Comparison of ENCODE assay signal across 17 mouse cellular contexts in the genomic region with DNA sequence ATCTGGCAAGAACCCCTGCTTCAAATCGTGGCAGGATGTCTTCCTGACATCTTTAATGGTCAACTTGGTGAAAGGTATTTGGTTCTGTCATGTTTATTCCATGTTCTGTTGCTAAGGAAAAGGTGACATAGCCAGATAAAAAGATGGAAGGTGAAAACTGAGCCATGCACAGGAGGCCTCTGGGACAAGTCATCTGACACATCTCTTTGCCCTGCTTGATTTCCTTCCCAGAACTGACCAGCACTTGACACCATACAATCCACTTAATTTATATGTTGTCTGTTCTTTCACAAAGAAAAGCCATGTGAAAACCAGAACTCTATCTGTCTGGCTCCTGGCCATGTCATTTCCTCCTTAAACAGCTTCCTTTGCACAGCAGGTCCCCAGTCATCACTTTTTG.
DNase-seq lines count a peak whose midpoint lies in the region; ATAC-seq lines count a peak whose summit lies in the region.
"Had no signal": no experiment of that assay in that cellular context is flagged by ENCODE, and none has a peak within 500 bp of the region (broad histone marks: within the 10 kb centered on the region; RNA-seq: fewer than 3 reads in every experiment).

No protein-coding gene starts in this region.

- H3K9ac ChIP-seq in heart, embryonic 11.5 days (ENCODE audit: low read depth, low read length): no peak overlapping the region
- no peak overlapping the region for H3K9ac ChIP-seq in forebrain, embryonic 13.5 days
- H3K9ac ChIP-seq: liver, embryonic 12.5 days; neural tube, embryonic 13.5 days had no signal

- no peak overlapping the region for H3K4me3 ChIP-seq in heart, embryonic 10.5 days
- no peak overlapping the region for H3K4me3 ChIP-seq in heart, embryonic 11.5 days (ENCODE audit: low read depth, low read length)
- no peak overlapping the region for H3K4me3 ChIP-seq in forebrain, embryonic 13.5 days
- H3K4me3 ChIP-seq: liver, embryonic 12.5 days; neural tube, embryonic 13.5 days had no signal

- DNase-seq in heart, adult 18-20 months: peak; percentile 50 to 73
- DNase-seq in heart, embryonic 10.5 days (ENCODE audit: low spot score): no peak
- peak; percentile 40 for DNase-seq in heart, postnatal 4 days
- DNase-seq in kidney, postnatal 14 days: peak; percentile 75
- no peak for DNase-seq in natural killer cell, adult 2 months (ENCODE audit: low spot score in 2 of 2)
- DNase-seq: B cell, adult 2 months; cerebellum, postnatal 36 days; lung, postnatal 10 days; retina, postnatal 1 day; thymus, adult 2 months had no signal

- no peaks in the 10 kb centered on the region for H3K9me3 ChIP-seq in heart, embryonic 10.5 days
- H3K9me3 ChIP-seq in heart, embryonic 11.5 days (replicated peaks; ENCODE audit: control insufficient read depth, low read length): no peaks in the 10 kb centered on the region
- H3K9me3 ChIP-seq in forebrain, embryonic 13.5 days (replicated peaks): peaks cover 5% of the 10 kb centered on the region; the same call in 1 of the 2 replicates
- H3K9me3 ChIP-seq: liver, embryonic 12.5 days; neural tube, embryonic 13.5 days had no signal

- H3K27me3 ChIP-seq in heart, embryonic 10.5 days (ENCODE audit: insufficient read depth, poor library complexity, severe bottlenecking): no peaks in the 10 kb centered on the region
- H3K27me3 ChIP-seq in heart, embryonic 11.5 days (ENCODE audit: control insufficient read depth, insufficient read depth, low read length): 0 out of 2 replicates have a peak, but pooled peaks cover 2% of the 10 kb centered on the region
- no peaks in the 10 kb centered on the region for H3K27me3 ChIP-seq in forebrain, embryonic 13.5 days
- H3K27me3 ChIP-seq: liver, embryonic 12.5 days; neural tube, embryonic 13.5 days; Patski had no signal

- 19% methylated on average over 1 of the region's 1 CpGs for WGBS in heart, embryonic 10.5 days
- 24% methylated on average over 1 of the region's 1 CpGs for WGBS in heart, embryonic 11.5 days (ENCODE audit: insufficient replicate concordance)
- 78% methylated on average over 1 of the region's 1 CpGs for WGBS in forebrain, embryonic 13.5 days

- H3K4me2 ChIP-seq in heart, embryonic 11.5 days: no peak overlapping the region
- no peak overlapping the region for H3K4me2 ChIP-seq in forebrain, embryonic 13.5 days
- H3K4me2 ChIP-seq: liver, embryonic 12.5 days; neural tube, embryonic 13.5 days had no signal

- no peaks in the 10 kb centered on the region for H3K36me3 ChIP-seq in heart, embryonic 10.5 days
- H3K36me3 ChIP-seq in heart, embryonic 11.5 days (ENCODE audit: control insufficient read depth, insufficient read depth, low read length): no peaks in the 10 kb centered on the region
- no peaks in the 10 kb centered on the region for H3K36me3 ChIP-seq in forebrain, embryonic 13.5 days (ENCODE audit: poor library complexity, severe bottlenecking)
- H3K36me3 ChIP-seq: liver, embryonic 12.5 days; neural tube, embryonic 13.5 days had no signal

- no peak for ATAC-seq in heart, embryonic 11.5 days (replicated peaks; ENCODE audit: insufficient number of reproducible peaks, low FRiP score, low TSS enrichment)
- ATAC-seq in forebrain, embryonic 13.5 days: no peak
- ATAC-seq in granulocyte monocyte progenitor cell, adult 5-6 weeks (replicated peaks; ENCODE audit: poor library complexity, severe bottlenecking): no peak
- ATAC-seq: hindbrain, embryonic 16.5 days; liver, embryonic 12.5 days; Patski had no signal

- no peak overlapping the region for H3K27ac ChIP-seq in heart, embryonic 10.5 days
- 0 out of 2 replicates have a peak overlapping the region, but pooled peaks have one; percentile 2 for H3K27ac ChIP-seq in heart, embryonic 11.5 days (ENCODE audit: low read depth, low read length)
- no peak overlapping the region for H3K27ac ChIP-seq in forebrain, embryonic 13.5 days
- H3K27ac ChIP-seq: liver, embryonic 12.5 days; neural tube, embryonic 13.5 days had no signal

- H3K4me1 ChIP-seq in heart, embryonic 10.5 days: peaks cover 6% of the 10 kb centered on the region; the same call in 1 of the 2 replicates
- H3K4me1 ChIP-seq in heart, embryonic 11.5 days (ENCODE audit: control insufficient read depth, insufficient read depth, low read length): no peaks in the 10 kb centered on the region
- no peaks in the 10 kb centered on the region for H3K4me1 ChIP-seq in forebrain, embryonic 13.5 days
- H3K4me1 ChIP-seq: liver, embryonic 12.5 days; neural tube, embryonic 13.5 days had no signal

Comparison
In these comparisons a context has a peak if more than half of its experiments do, and no peak if none do; other contexts are left out.
1. DNase-seq: peak in heart, adult 18-20 months (2 of 2), heart, postnatal 4 days (single experiment) and kidney, postnatal 14 days (single experiment); none in heart, embryonic 10.5 days (single experiment) and natural killer cell, adult 2 months (0 of 2).